Mouse (Mus musculus) hindbrain, embryonic 10.5 days (tissue): ENCODE measurements around the gene Foxa3. TPM values are rescaled to one million over a fixed set of nuclear protein-coding genes. Genes with fewer than 3 reads are reported as not detected.
A peak's percentile ranks its signal among the peaks of the same experiment; 100 is the strongest.

Experiments used
- DNase-seq: peaks from one replicate; pipeline ENCODE4 v3.0.0-alpha.2; 2017; ENCODE audit warnings: low spot score
- H3K27ac ChIP-seq: fragments of 300-500 bp; sonication (generic); 2 replicates; pipeline ENCODE4 v1.5.1; 2016; ENCODE audit warnings: mild to moderate bottlenecking, moderate library complexity
- H3K27me3 ChIP-seq: fragments of 300-500 bp; sonication (generic); 2 replicates; pipeline ENCODE4 v1.6.1; 2016; ENCODE audit warnings: mild to moderate bottlenecking; ENCODE audit not compliant: poor library complexity, insufficient read depth, severe bottlenecking
- H3K36me3 ChIP-seq: fragments of 300-500 bp; sonication (generic); 2 replicates; pipeline ENCODE4 v1.6.1; 2016; ENCODE audit warnings: mild to moderate bottlenecking, moderate library complexity
- H3K4me1 ChIP-seq: fragments of 300-500 bp; sonication (generic); replicated peaks from 2 replicates; pipeline ENCODE4 v1.6.1; 2016; ENCODE audit warnings: mild to moderate bottlenecking
- H3K4me3 ChIP-seq: fragments of 300-500 bp; sonication (generic); 2 replicates; pipeline ENCODE4 v1.5.1; 2016; ENCODE audit warnings: mild to moderate bottlenecking, moderate library complexity
- H3K9me3 ChIP-seq: fragments of 300-500 bp; sonication (generic); 2 replicates; pipeline ENCODE4 v1.6.1; 2016; ENCODE audit warnings: mild to moderate bottlenecking, moderate library complexity
- WGBS: fragments of 180-500 bp; shearing (Covaris S2); methylation state at CpG from one replicate; pipeline ENCODE4 v1.1.7; 2016; 5-methylcytosine and 5-hydroxymethylcytosine counted together
- polyA plus RNA-seq: library from polyadenylated mRNA; unstranded; fragments of >200 nt; fragmentation: Nextera tagmentation; extraction: Ambion mirVana; gene quantifications from 2 replicates; pipeline ENCODE4 v1.2.1, GENCODE M21; 2016

Foxa3 gene
- polyA plus RNA-seq, 1 experiment from 2014 or later: not detected

GRCm38 (mm10) chr7:19051161-19051560 lies 27.8 kb upstream of the Foxa3 start:
- Histone ChIP-seq H3K27me3 (no peaks in the 10 kb centered on the region), H3K36me3 (peaks cover 91% of the 10 kb centered on the region), H3K4me1 (peaks cover 15% of the 10 kb centered on the region), H3K9me3 (no peaks in the 10 kb centered on the region; the same call in 1 of the 2 replicates), H3K4me3 (no peak overlapping the region), H3K27ac (no peak overlapping the region)
- WGBS: 67% methylated on average over 4 of the region's 4 CpGs
- no peak for DNase-seq

GRCm38 (mm10) chr7:19050172-19050571 lies 26.8 kb upstream of the Foxa3 start:
- Histone ChIP-seq H3K4me1 (peaks cover 15% of the 10 kb centered on the region), H3K9me3 (no peaks in the 10 kb centered on the region; the same call in 1 of the 2 replicates), H3K27ac (no peak overlapping the region), H3K36me3 (peaks cover 98% of the 10 kb centered on the region), H3K4me3 (no peak overlapping the region), H3K27me3 (no peaks in the 10 kb centered on the region)
- WGBS: 88% methylated on average over 8 of the region's 8 CpGs
- no peak for DNase-seq

GRCm38 (mm10) chr7:19049252-19049651 lies 25.9 kb upstream of the Foxa3 start:
- Histone ChIP-seq H3K27me3 (no peaks in the 10 kb centered on the region), H3K9me3 (no peaks in the 10 kb centered on the region), H3K4me1 (peaks cover 7% of the 10 kb centered on the region), H3K36me3 (peaks cover 99% of the 10 kb centered on the region), H3K27ac (no peak overlapping the region), H3K4me3 (no peak overlapping the region)
- DNase-seq: no peak
- 92% methylated on average over 5 of the region's 5 CpGs for WGBS

GRCm38 (mm10) chr7:19048006-19048527 lies 24.7 kb upstream of the Foxa3 start:
- Histone ChIP-seq H3K9me3 (no peaks in the 10 kb centered on the region), H3K4me1 (no peaks in the 10 kb centered on the region), H3K36me3 (peaks cover 99% of the 10 kb centered on the region), H3K27ac (no peak overlapping the region), H3K4me3 (no peak overlapping the region), H3K27me3 (no peaks in the 10 kb centered on the region)
- no peak for DNase-seq
- WGBS: 90% methylated on average over 14 of the region's 14 CpGs

- Histone ChIP-seq H3K36me3 (peaks cover 99% of the 10 kb centered on the region), H3K9me3 (no peaks in the 10 kb centered on the region), H3K4me3 (no peak overlapping the region), H3K27ac (no peak overlapping the region), H3K27me3 (no peaks in the 10 kb centered on the region), H3K4me1 (no peaks in the 10 kb centered on the region)
- DNase-seq: no peak
- WGBS: 95% methylated on average over 11 of the region's 11 CpGs
Observed at GRCm38 (mm10) chr7:19046286-19047069, 23.1 kb upstream of the Foxa3 start.

GRCm38 (mm10) chr7:19044616-19045015 lies 21.3 kb upstream of the Foxa3 start:
- 95% methylated on average over 6 of the region's 6 CpGs for WGBS
- Histone ChIP-seq H3K9me3 (no peaks in the 10 kb centered on the region), H3K36me3 (peaks cover 99% of the 10 kb centered on the region), H3K4me1 (no peaks in the 10 kb centered on the region), H3K27me3 (no peaks in the 10 kb centered on the region), H3K4me3 (no peak overlapping the region), H3K27ac (no peak overlapping the region)
- no peak for DNase-seq

- Histone ChIP-seq H3K9me3 (no peaks in the 10 kb centered on the region), H3K4me1 (peaks cover 13% of the 10 kb centered on the region), H3K27me3 (no peaks in the 10 kb centered on the region), H3K4me3 (no peak overlapping the region), H3K27ac (no peak overlapping the region), H3K36me3 (peaks cover 85% of the 10 kb centered on the region)
- peak; percentile 59 for DNase-seq
- WGBS: 35% methylated on average over 4 of the region's 4 CpGs
Observed at GRCm38 (mm10) chr7:19031641-19032040, 8.3 kb upstream of the Foxa3 start.

- no peaks in the 10 kb centered on the region for H3K27me3 ChIP-seq
- WGBS: 63% methylated on average over 6 of the region's 6 CpGs
- 0 out of 2 replicates have a peak overlapping the region, but pooled peaks have one; percentile 0 for H3K4me3 ChIP-seq
- H3K27ac ChIP-seq: no peak overlapping the region
- peak; percentile 59 for DNase-seq
- H3K36me3 ChIP-seq: peaks cover 60% of the 10 kb centered on the region
- peaks cover 36% of the 10 kb centered on the region for H3K4me1 ChIP-seq
- H3K9me3 ChIP-seq: no peaks in the 10 kb centered on the region
Observed at GRCm38 (mm10) chr7:19029084-19029653, 5.8 kb upstream of the Foxa3 start.

GRCm38 (mm10) chr7:19028067-19028466 lies 4.7 kb upstream of the Foxa3 start:
- H3K4me3 ChIP-seq: no peak overlapping the region

GRCm38 (mm10) chr7:19024581-19025255 lies 1.4 kb upstream of the Foxa3 start:
- Histone ChIP-seq H3K36me3 (peaks cover 16% of the 10 kb centered on the region), H3K27ac (peak overlapping the region; percentile 94), H3K27me3 (peaks cover 38% of the 10 kb centered on the region), H3K9me3 (0 out of 2 replicates have a peak, but pooled peaks cover 3% of the 10 kb centered on the region), H3K4me3 (peak overlapping the region; percentile 96), H3K4me1 (peaks cover 39% of the 10 kb centered on the region)
- no peak for DNase-seq
- 2% methylated on average over 36 of the region's 36 CpGs for WGBS

More at GRCm38 (mm10) chr7:19028067-19028466, 4.7 kb upstream of the Foxa3 start:
- Histone ChIP-seq H3K27me3 (peaks cover 9% of the 10 kb centered on the region), H3K27ac (no peak overlapping the region), H3K36me3 (peaks cover 49% of the 10 kb centered on the region), H3K4me1 (peaks cover 47% of the 10 kb centered on the region), H3K9me3 (0 out of 2 replicates have a peak, but pooled peaks cover 3% of the 10 kb centered on the region)
- DNase-seq: no peak

GRCm38 (mm10) chr7:19024096-19024506 lies 763 bp upstream of the Foxa3 start, which contains the start of gene Sympk:
Sympk (plus strand) TSS chr7:19024377.
- H3K27ac ChIP-seq: peak within 1 kb of the TSS; percentile 94
- WGBS: under 1% methylated on average over 50 of the region's 50 CpGs
- peaks cover 10% of the 10 kb centered on the region for H3K36me3 ChIP-seq
- H3K27me3 ChIP-seq: peaks cover 38% of the 10 kb centered on the region
- DNase-seq: peak; percentile 96
- peaks cover 39% of the 10 kb centered on the region for H3K4me1 ChIP-seq
- peak within 1 kb of the TSS; percentile 96 for H3K4me3 ChIP-seq
- 0 out of 2 replicates have a peak, but pooled peaks cover 3% of the 10 kb centered on the region for H3K9me3 ChIP-seq

- Histone ChIP-seq H3K4me1 (peaks cover 35% of the 10 kb centered on the region), H3K27me3 (peaks cover 38% of the 10 kb centered on the region), H3K27ac (no peak overlapping the region), H3K36me3 (no peaks in the 10 kb centered on the region), H3K4me3 (no peak overlapping the region), H3K9me3 (0 out of 2 replicates have a peak, but pooled peaks cover 6% of the 10 kb centered on the region)
- WGBS: 62% methylated on average over 18 of the region's 18 CpGs
- no peak for DNase-seq
Observed at GRCm38 (mm10) chr7:19022189-19022958, 964 bp downstream of the Foxa3 start.
